Mouse (Mus musculus) monocyte, adult 5-6 weeks (primary cell): ENCODE results near the gene Chmp6. TPM values are rescaled to one million over a fixed set of nuclear protein-coding genes. Genes with fewer than 3 reads are reported as not detected.

ENCODE experiments used
- ATAC-seq: fragments of 153-309, 156-312 bp; replicated peaks from 2 replicates; pipeline ENCODE4 v1.8.0; 2017; ENCODE audit warnings: mild to moderate bottlenecking; ENCODE audit not compliant: low TSS enrichment, insufficient number of reproducible peaks, severe bottlenecking, poor library complexity, low FRiP score
- total RNA-seq: library from RNA; stranded (forward); fragments of 200-1000, 200-491, 200-594 nt; gene quantifications from 3 replicates; pipeline ENCODE4 v1.2.3, GENCODE M21; 2017

Gene Chmp6
- 17.3 to 54.0 TPM (median 33.5 TPM) in 3 replicates for total RNA-seq

GRCm38 (mm10) chr11:119913291-119913934, at the start of gene Chmp6:
Gene Chmp6, plus strand, starts transcription at chr11:119913441.
- ATAC-seq = peak; percentile 65

GRCm38 (mm10) chr11:119866837-119867236, 46.4 kb upstream of the Chmp6 start:
- ATAC-seq = no peak

GRCm38 (mm10) chr11:119868138-119868537, 45.1 kb upstream of the Chmp6 start:
- ATAC-seq = no peak

GRCm38 (mm10) chr11:119868556-119868955, 44.7 kb upstream of the Chmp6 start:
- no peak for ATAC-seq

- no peak for ATAC-seq
Measured at GRCm38 (mm10) chr11:119871141-119871540, 42.1 kb upstream of the Chmp6 start.

- no peak for ATAC-seq
Measured at GRCm38 (mm10) chr11:119873643-119874042, 39.6 kb upstream of the Chmp6 start.

- peak; percentile 60 for ATAC-seq
Measured at GRCm38 (mm10) chr11:119874841-119875240, 38.4 kb upstream of the Chmp6 start.

- peak; percentile 75 for ATAC-seq
Measured at GRCm38 (mm10) chr11:119875685-119876084, 37.6 kb upstream of the Chmp6 start.

- peak; percentile 59 for ATAC-seq
Measured at GRCm38 (mm10) chr11:119877124-119877523, 36.1 kb upstream of the Chmp6 start.

GRCm38 (mm10) chr11:119879573-119879972, 33.7 kb upstream of the Chmp6 start:
- ATAC-seq = no peak

GRCm38 (mm10) chr11:119883646-119884045, 29.6 kb upstream of the Chmp6 start:
- ATAC-seq = no peak

- no peak for ATAC-seq
Measured at GRCm38 (mm10) chr11:119889966-119890365, 23.3 kb upstream of the Chmp6 start.

GRCm38 (mm10) chr11:119891601-119892215, 21.5 kb upstream of the Chmp6 start:
- no peak for ATAC-seq

- ATAC-seq = no peak
Measured at GRCm38 (mm10) chr11:119893667-119894236, 19.5 kb upstream of the Chmp6 start.

GRCm38 (mm10) chr11:119894634-119895033, 18.6 kb upstream of the Chmp6 start:
- 0 out of 2 replicates have a peak, but pooled peaks have one; percentile 34 for ATAC-seq

GRCm38 (mm10) chr11:119897041-119897440, 16.2 kb upstream of the Chmp6 start:
- no peak for ATAC-seq

- ATAC-seq = no peak
Measured at GRCm38 (mm10) chr11:119898976-119899375, 14.3 kb upstream of the Chmp6 start.

- no peak for ATAC-seq
Measured at GRCm38 (mm10) chr11:119901174-119901573, 12.1 kb upstream of the Chmp6 start.

GRCm38 (mm10) chr11:119902891-119903290, 10.3 kb upstream of the Chmp6 start:
- ATAC-seq = no peak
